Mouse (Mus musculus) spleen, postnatal 10 days (tissue): ENCODE measurements around the gene Cdc20b.

Source experiments
- DNase-seq, 2 experiments: peaks; one replicate each; pipeline ENCODE4 v3.0.0; 2021 to 2022; ENCODE audit warnings: low spot score in 2 of 2

Gene Cdc20b

GRCm38 (mm10) chr13:113023274-113024143 lies 11.4 kb upstream of the Cdc20b start:
- DNase-seq = no peak

GRCm38 (mm10) chr13:113031351-113031750 lies 3.6 kb upstream of the Cdc20b start:
- DNase-seq = no peak

- DNase-seq = no peak
Observed at GRCm38 (mm10) chr13:113031792-113032571, 2.9 kb upstream of the Cdc20b start.

GRCm38 (mm10) chr13:113032831-113033230 lies 2.1 kb upstream of the Cdc20b start:
- DNase-seq = no peak

- no peak for DNase-seq
Observed at GRCm38 (mm10) chr13:113034271-113034886, 532 bp upstream of the Cdc20b start.

GRCm38 (mm10) chr13:113035852-113036251 lies 941 bp downstream of the Cdc20b start:
- DNase-seq = peak; percentile 33 to 63

GRCm38 (mm10) chr13:113044876-113045275 lies 10.0 kb downstream of the Cdc20b start:
- no peak for DNase-seq

- no peak for DNase-seq
Observed at GRCm38 (mm10) chr13:113045458-113046110, 10.7 kb downstream of the Cdc20b start.

GRCm38 (mm10) chr13:113046211-113046883 lies 11.4 kb downstream of the Cdc20b start, which contains the start of gene Gpx8:
Gene Gpx8, minus strand, starts transcription at chr13:113046410.
- DNase-seq = no peak

GRCm38 (mm10) chr13:113047018-113047417 lies 12.1 kb downstream of the Cdc20b start:
- no peak for DNase-seq

- no peak for DNase-seq
Observed at GRCm38 (mm10) chr13:113047647-113048046, 12.7 kb downstream of the Cdc20b start.

GRCm38 (mm10) chr13:113054230-113054629 lies 19.3 kb downstream of the Cdc20b start:
- no peak for DNase-seq

- DNase-seq = no peak
Observed at GRCm38 (mm10) chr13:113055826-113056225, 20.9 kb downstream of the Cdc20b start.

GRCm38 (mm10) chr13:113061746-113062145 lies 26.8 kb downstream of the Cdc20b start:
- DNase-seq = no peak

GRCm38 (mm10) chr13:113064542-113064941 lies 29.6 kb downstream of the Cdc20b start:
- DNase-seq = no peak

GRCm38 (mm10) chr13:113079021-113079420 lies 44.1 kb downstream of the Cdc20b start:
- no peak for DNase-seq

- no peak for DNase-seq
Observed at GRCm38 (mm10) chr13:113082101-113082500, 47.2 kb downstream of the Cdc20b start.

GRCm38 (mm10) chr13:113084732-113085131 lies 49.8 kb downstream of the Cdc20b start:
- DNase-seq = no peak

- DNase-seq = no peak
Observed at GRCm38 (mm10) chr13:113087226-113088017, 52.5 kb downstream of the Cdc20b start.

- DNase-seq = no peak
Observed at GRCm38 (mm10) chr13:113090489-113090888, 55.6 kb downstream of the Cdc20b start.
